Mouse (Mus musculus) heart, adult 2 months (tissue): Measurements from ENCODE around the gene Hgfac. TPM values are rescaled to one million over a fixed set of nuclear protein-coding genes. Genes with fewer than 3 reads are reported as not detected.

ENCODE experiments used
- DNase-seq, 2 experiments: peaks; one replicate each; pipeline ENCODE4 v3.0.0; 2021
- H3K27ac ChIP-seq: fragments of 200-600 bp; 2 replicates; pipeline ENCODE4 v1.8.1; 2022
- H3K27me3 ChIP-seq: fragments of 200-500 bp; 2 replicates; pipeline ENCODE4 v1.6.1; 2012; ENCODE audit warnings: mild to moderate bottlenecking, low read length, inconsistent platforms, mixed read lengths; ENCODE audit not compliant: control insufficient read depth, insufficient read depth
- H3K36me3 ChIP-seq: fragments of 200-500 bp; 2 replicates; pipeline ENCODE4 v1.6.1; 2012; ENCODE audit warnings: low read length, inconsistent platforms; ENCODE audit not compliant: control insufficient read depth, insufficient read depth
- H3K4me1 ChIP-seq: fragments of 200-500 bp; 2 replicates; pipeline ENCODE4 v1.6.1; 2011; ENCODE audit warnings: low read length; ENCODE audit not compliant: control insufficient read depth, insufficient read depth
- H3K4me3 ChIP-seq: fragments of 200-600 bp; 2 replicates; pipeline ENCODE4 v1.8.1; 2022
- H3K79me2 ChIP-seq: fragments of 200-500 bp; replicated peaks from 2 replicates; pipeline ENCODE4 v1.6.1; 2012; ENCODE audit warnings: mild to moderate bottlenecking, inconsistent platforms, low read length, moderate library complexity, mixed read lengths; ENCODE audit not compliant: control insufficient read depth, insufficient read depth
- H3K9ac ChIP-seq: fragments of 200-500 bp; 2 replicates; pipeline ENCODE4 v1.6.1; 2012; ENCODE audit warnings: low read depth, mild to moderate bottlenecking, control low read depth, inconsistent platforms, low read length, mixed read lengths
- CTCF ChIP-seq: fragments of 200-600 bp; IDR thresholded peaks from 2 replicates; pipeline ENCODE4 v1.8.1; 2022; ENCODE audit warnings: antibody characterized with exemption, mild to moderate bottlenecking, moderate library complexity
- EP300 ChIP-seq: fragments of 200-500 bp; IDR thresholded peaks from 2 replicates; pipeline ENCODE4 v1.6.1; 2011; ENCODE audit warnings: low read depth, low read length, control low read depth; ENCODE audit not compliant: insufficient read depth
- POLR2A ChIP-seq: fragments of 200-500 bp; IDR thresholded peaks from 2 replicates; pipeline ENCODE4 v1.6.1; 2011; ENCODE audit warnings: mild to moderate bottlenecking, low read depth, low read length, control low read depth; ENCODE audit not compliant: insufficient read depth
- WGBS: fragments of 180-500 bp; shearing (Covaris S2); methylation state at CpG from one replicate; pipeline ENCODE4 v1.1.7; 2018; 5-methylcytosine and 5-hydroxymethylcytosine counted together
- intact Hi-C: fragments of 180-260 bp; cut with DNase I; formaldehyde crosslinking; loops from one replicate; pipeline ENCODE4 v1.15.1; 2025
- polyA plus RNA-seq: library from polyadenylated mRNA; depleted of rRNA; stranded (reverse); fragments of >200 nt; gene quantifications from 2 replicates; pipeline ENCODE4 v1.2.3, GENCODE M21; 2012
- total RNA-seq, 2 experiments: library from RNA; stranded (reverse); gene quantifications; 2 replicates each; pipeline ENCODE4 v1.2.3; 2021

The Hgfac gene
- total and polyA plus RNA-seq, 3 experiments: 0.47 to 1.3 (median 0.96) TPM

DNA sequence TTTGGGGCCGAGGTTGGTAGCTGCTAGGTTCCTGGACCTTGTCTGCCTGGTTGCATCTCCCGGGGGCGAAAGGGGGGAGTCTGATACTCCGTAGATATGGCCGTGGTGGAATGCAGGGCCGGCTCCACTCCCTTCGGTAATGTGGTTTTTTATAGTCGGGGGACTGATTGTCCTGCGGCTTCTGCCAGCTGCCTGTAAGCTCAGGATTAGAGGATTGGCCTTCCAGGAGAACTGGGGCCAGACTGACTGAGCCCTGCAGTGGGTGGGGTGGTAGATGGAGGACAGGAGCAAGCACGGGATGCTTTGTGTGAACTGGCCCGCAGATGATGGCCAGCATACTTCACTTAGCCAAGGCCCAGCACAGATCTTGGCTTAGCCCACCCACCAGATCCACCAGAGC is 31.9 kb downstream of the Hgfac start:
- Histone ChIP-seq H3K27ac (peak overlapping the region; percentile 75), H3K4me3 (no peak overlapping the region), H3K9ac (no peak overlapping the region), H3K79me2 (no peaks in the 10 kb centered on the region), H3K27me3 (no peaks in the 10 kb centered on the region), H3K4me1 (peaks cover 13% of the 10 kb centered on the region; the same call in 1 of the 2 replicates), H3K36me3 (no peaks in the 10 kb centered on the region)
- 40% methylated on average over 11 of the region's 11 CpGs for WGBS
- intact Hi-C loops: no loop called here
- TF ChIP-seq EP300: peak; percentile 55; the same call in 1 of the 2 replicates
- TF ChIP-seq POLR2A: no peak
- peak in 1 of 2 experiments; percentile 47 for DNase-seq

DNA sequence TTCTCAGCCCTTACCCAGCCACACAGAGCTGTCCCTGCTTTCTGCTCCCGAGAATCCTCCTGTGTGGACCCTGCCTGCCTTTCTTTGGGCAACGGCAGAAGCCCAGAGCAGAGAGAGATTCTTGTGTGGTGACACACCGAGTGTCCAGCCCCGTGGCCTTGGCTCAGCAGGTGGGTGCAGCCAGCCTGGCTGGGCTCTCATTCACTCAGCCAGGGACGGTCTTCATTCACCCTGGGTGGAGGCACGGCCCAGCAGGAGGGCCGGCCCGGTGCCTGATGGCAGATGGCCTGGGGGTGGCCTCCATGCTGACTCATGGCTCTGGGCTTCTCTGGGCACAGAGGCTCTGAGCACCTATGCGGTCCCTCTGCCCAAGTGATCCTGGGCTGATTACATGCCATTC is 32.7 kb downstream of the Hgfac start:
- 47% methylated on average over 9 of the region's 9 CpGs for WGBS
- H3K36me3 ChIP-seq: no peaks in the 10 kb centered on the region
- H3K27ac ChIP-seq: peak overlapping the region; percentile 75
- H3K27me3 ChIP-seq: no peaks in the 10 kb centered on the region
- H3K4me3 ChIP-seq: no peak overlapping the region
- intact Hi-C loops: no loop called here
- no peaks in the 10 kb centered on the region for H3K79me2 ChIP-seq
- 0 out of 2 replicates have a peak overlapping the region, but pooled peaks have one; percentile 12 for H3K9ac ChIP-seq
- no peak for TF ChIP-seq CTCF
- TF ChIP-seq POLR2A: no peak
- TF ChIP-seq EP300: no peak
- H3K4me1 ChIP-seq: peaks cover 13% of the 10 kb centered on the region; the same call in 1 of the 2 replicates
- peak; percentile 52 to 76 for DNase-seq

DNA sequence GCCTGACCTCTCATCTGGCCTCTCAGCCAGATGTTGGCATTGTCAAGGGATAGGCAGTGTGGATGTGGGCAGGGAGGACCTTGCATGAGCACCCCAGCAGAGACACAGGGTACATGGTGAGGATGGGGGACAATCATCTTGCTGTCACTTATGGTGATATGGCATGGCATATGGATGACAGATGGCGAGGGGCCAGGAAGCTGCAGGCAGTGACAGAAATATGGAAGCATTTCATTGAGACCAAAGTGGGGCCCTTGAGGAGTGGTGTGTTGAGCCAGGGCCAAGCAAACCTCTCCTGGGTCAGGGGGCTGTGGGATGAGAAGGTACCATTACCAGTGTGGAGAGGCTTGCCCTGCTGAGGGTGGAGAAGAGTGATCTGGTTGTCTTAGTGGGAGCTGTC is 35.1 kb downstream of the Hgfac start:
- 88% methylated on average over 1 of the region's 1 CpGs for WGBS
- Histone ChIP-seq H3K27me3 (no peaks in the 10 kb centered on the region), H3K4me1 (peaks cover 12% of the 10 kb centered on the region; the same call in 1 of the 2 replicates), H3K9ac (no peak overlapping the region), H3K4me3 (no peak overlapping the region), H3K79me2 (no peaks in the 10 kb centered on the region), H3K36me3 (no peaks in the 10 kb centered on the region), H3K27ac (no peak overlapping the region)
- DNase-seq: no peak
- intact Hi-C loops: no loop called here
- TF ChIP-seq CTCF (no peak), EP300 (no peak), POLR2A (no peak)

DNA sequence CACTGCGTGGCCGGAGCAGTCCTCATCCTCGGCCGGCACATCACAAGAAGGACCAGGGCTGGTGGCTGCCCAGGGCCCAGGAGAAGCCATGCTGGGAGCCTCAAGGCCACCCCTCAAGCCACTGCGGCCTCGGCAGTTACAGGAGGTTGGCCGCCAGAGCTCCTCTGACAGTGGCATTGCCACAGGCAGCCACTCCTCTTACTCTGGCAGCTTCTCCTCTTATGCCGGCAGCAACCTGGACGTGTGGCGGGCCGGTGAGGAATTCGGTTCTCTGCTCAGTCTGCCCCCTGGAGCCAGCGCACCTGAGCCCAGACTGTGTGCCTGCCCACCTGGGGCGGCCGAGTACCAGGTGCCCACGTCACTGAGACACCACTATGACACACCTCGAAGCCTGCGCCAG is 37.8 kb downstream of the Hgfac start:
- no peak overlapping the region for H3K27ac ChIP-seq
- H3K36me3 ChIP-seq: no peaks in the 10 kb centered on the region
- DNase-seq: no peak
- H3K9ac ChIP-seq: no peak overlapping the region
- H3K4me3 ChIP-seq: no peak overlapping the region
- intact Hi-C loops: no loop called here
- 72% methylated on average over 18 of the region's 18 CpGs for WGBS
- no peaks in the 10 kb centered on the region for H3K27me3 ChIP-seq
- TF ChIP-seq POLR2A (no peak), EP300 (no peak), CTCF (no peak)
- H3K4me1 ChIP-seq: peaks cover 3% of the 10 kb centered on the region; the same call in 1 of the 2 replicates
- H3K79me2 ChIP-seq: no peaks in the 10 kb centered on the region

DNA sequence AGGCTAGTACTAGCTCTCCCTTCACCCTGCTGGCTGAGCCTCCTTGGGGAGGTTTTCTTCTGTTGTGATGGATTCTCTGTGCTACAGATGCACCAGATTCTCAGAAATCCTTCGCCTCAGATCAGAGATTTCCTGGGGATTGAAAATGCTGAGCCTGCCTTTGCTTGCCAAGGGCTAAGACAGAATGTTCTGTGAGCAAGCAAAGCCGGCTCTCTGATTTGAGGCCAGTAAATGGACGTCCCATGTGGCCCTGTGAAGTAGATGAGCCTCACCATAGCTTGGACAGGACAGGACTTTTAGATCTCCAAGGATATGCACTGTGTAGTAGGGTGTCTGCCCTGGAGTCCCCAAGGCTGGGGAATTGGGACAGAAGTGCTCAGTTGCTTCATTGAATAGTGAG is 43.6 kb downstream of the Hgfac start:
- 77% methylated on average over 3 of the region's 3 CpGs for WGBS
- intact Hi-C loops: loop anchor here (5.0 kb wide), 1 partner anchor 33 kb away; no protein-coding TSS in a partner anchor

DNA sequence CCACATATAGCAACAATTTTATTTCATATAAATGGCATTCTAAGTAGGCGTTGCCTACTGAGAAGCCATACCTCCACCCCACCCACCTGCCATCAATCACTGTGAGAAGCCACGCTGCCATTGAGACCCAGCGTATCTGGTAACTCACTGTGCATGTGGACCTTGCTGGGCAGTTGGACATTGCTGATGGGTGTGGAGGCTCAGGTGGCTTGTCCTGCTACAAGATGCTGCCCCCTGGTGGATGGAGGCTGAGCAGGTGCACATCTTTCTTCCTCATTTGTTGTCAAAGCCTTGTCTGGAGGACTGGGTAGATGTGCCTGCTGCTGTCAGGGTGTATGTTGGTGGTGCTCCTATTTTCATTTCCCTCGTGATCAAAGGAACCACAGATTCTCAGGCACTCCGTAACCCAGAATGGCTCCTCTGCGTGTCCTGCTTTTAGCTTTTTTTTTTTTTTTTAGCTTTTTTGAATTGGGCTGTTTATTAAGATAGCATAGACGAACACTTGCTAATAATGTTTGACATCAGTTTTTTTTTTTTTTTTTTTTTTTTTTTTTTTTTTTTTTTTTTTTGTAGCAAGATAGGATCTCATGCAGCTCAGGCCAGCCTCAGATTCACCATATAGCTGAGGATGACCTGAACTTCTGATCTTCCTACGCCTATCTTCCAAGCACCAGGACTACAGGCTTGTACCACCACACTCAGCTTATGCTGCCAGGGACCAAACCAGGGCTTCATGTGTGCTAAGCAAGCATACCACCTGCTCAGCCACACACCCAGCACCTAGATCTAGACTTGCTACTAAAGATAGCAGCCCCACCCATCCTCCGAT is 47.7 kb downstream of the Hgfac start:
- intact Hi-C loops: loop anchor here (5.0 kb wide), 1 partner anchor 37 kb away; no protein-coding TSS in a partner anchor
- WGBS: 72% methylated on average over 9 of the region's 9 CpGs
- no peak overlapping the region for H3K4me3 ChIP-seq
- no peaks in the 10 kb centered on the region for H3K4me1 ChIP-seq
- no peak overlapping the region for H3K27ac ChIP-seq
- no peaks in the 10 kb centered on the region for H3K79me2 ChIP-seq
- TF ChIP-seq POLR2A (no peak), CTCF (peak; percentile 77)
- peak; percentile 43 to 64 for DNase-seq
- no peaks in the 10 kb centered on the region for H3K27me3 ChIP-seq
- H3K36me3 ChIP-seq: no peaks in the 10 kb centered on the region
- H3K9ac ChIP-seq: no peak overlapping the region

More for the DNA sequence above, 43.6 kb downstream of the Hgfac start:
- Histone ChIP-seq H3K79me2 (no peaks in the 10 kb centered on the region), H3K27ac (no peak overlapping the region), H3K27me3 (no peaks in the 10 kb centered on the region), H3K36me3 (no peaks in the 10 kb centered on the region), H3K9ac (no peak overlapping the region), H3K4me1 (no peaks in the 10 kb centered on the region), H3K4me3 (no peak overlapping the region)
- no peak for DNase-seq
- no peak for TF ChIP-seq CTCF
